Mouse (Mus musculus) forebrain, embryonic 15.5 days (tissue): ENCODE results near the gene Map2k5. TPM values are rescaled to one million over a fixed set of nuclear protein-coding genes. Genes with fewer than 3 reads are reported as not detected.
A peak's percentile ranks its signal among the peaks of the same experiment; 100 is the strongest.

Experiments used
- ATAC-seq: fragments of 200-750 bp; cut with Nextera tagmentation; replicated peaks from 2 replicates; pipeline ENCODE4 v1.8.0; 2017; ENCODE audit warnings: mild to moderate bottlenecking, moderate TSS enrichment, moderate library complexity
- H3K27ac ChIP-seq: fragments of 300-500 bp; sonication (generic); replicated peaks from 2 replicates; pipeline ENCODE4 v1.5.1; 2015; ENCODE audit warnings: mild to moderate bottlenecking, inconsistent platforms
- H3K27me3 ChIP-seq: fragments of 300-500 bp; sonication (generic); 2 replicates; pipeline ENCODE4 v1.6.1; 2015; ENCODE audit warnings: inconsistent platforms
- H3K36me3 ChIP-seq: fragments of 300-500 bp; sonication (generic); 2 replicates; pipeline ENCODE4 v1.6.1; 2015; ENCODE audit warnings: mild to moderate bottlenecking, inconsistent platforms
- H3K4me1 ChIP-seq: fragments of 300-500 bp; sonication (generic); 2 replicates; pipeline ENCODE4 v1.6.1; 2015; ENCODE audit warnings: inconsistent platforms
- H3K4me2 ChIP-seq: fragments of 300-500 bp; sonication (generic); replicated peaks from 2 replicates; pipeline ENCODE4 v1.6.1; 2015; ENCODE audit warnings: mild to moderate bottlenecking, inconsistent platforms
- H3K4me3 ChIP-seq: fragments of 300-500 bp; sonication (generic); 2 replicates; pipeline ENCODE4 v1.5.1; 2015; ENCODE audit warnings: mild to moderate bottlenecking, inconsistent platforms
- H3K9ac ChIP-seq: fragments of 300-500 bp; sonication (generic); replicated peaks from 2 replicates; pipeline ENCODE4 v1.6.1; 2015; ENCODE audit warnings: mild to moderate bottlenecking, inconsistent platforms
- H3K9me3 ChIP-seq: fragments of 300-500 bp; sonication (generic); 2 replicates; pipeline ENCODE4 v1.6.1; 2016; ENCODE audit warnings: inconsistent platforms
- WGBS: fragments of 180-500 bp; shearing (Covaris S2); methylation state at CpG from one replicate; pipeline ENCODE4 v1.1.7; 2015; ENCODE audit warnings: mixed read lengths; 5-methylcytosine and 5-hydroxymethylcytosine counted together
- polyA plus RNA-seq: library from polyadenylated mRNA; unstranded; fragments of >200 nt; fragmentation: Nextera tagmentation; extraction: Ambion mirVana; gene quantifications from 2 replicates; pipeline ENCODE4 v1.2.1, GENCODE M21; 2015

Map2k5 gene
- polyA plus RNA-seq, 1 experiment from 2014 or later, result 39.8 TPM

- no peak overlapping the region; the same call in 1 of the 2 replicates for H3K27ac ChIP-seq
- H3K4me3 ChIP-seq, result no peak overlapping the region
- H3K36me3 ChIP-seq, result no peaks in the 10 kb centered on the region
- no peaks in the 10 kb centered on the region for H3K9me3 ChIP-seq
- peak overlapping the region; percentile 25 for H3K4me2 ChIP-seq
- H3K27me3 ChIP-seq, result no peaks in the 10 kb centered on the region
- H3K4me1 ChIP-seq, result peaks cover 22% of the 10 kb centered on the region
- H3K9ac ChIP-seq, result no peak overlapping the region
- 5% methylated on average over 8 of the region's 8 CpGs for WGBS
- ATAC-seq, result no peak; the same call in 1 of the 2 replicates
Observed at GRCm38 (mm10) chr9:63197252-63197651, 180.4 kb downstream of the Map2k5 start.

GRCm38 (mm10) chr9:63196114-63196682, 181.5 kb downstream of the Map2k5 start:
- H3K36me3 ChIP-seq, result no peaks in the 10 kb centered on the region
- ATAC-seq, result no peak
- WGBS, result 59% methylated on average over 8 of the region's 8 CpGs
- H3K9me3 ChIP-seq, result no peaks in the 10 kb centered on the region
- no peak overlapping the region for H3K27ac ChIP-seq
- no peak overlapping the region for H3K4me2 ChIP-seq
- H3K4me1 ChIP-seq, result peaks cover 22% of the 10 kb centered on the region
- no peak overlapping the region for H3K4me3 ChIP-seq
- no peaks in the 10 kb centered on the region for H3K27me3 ChIP-seq
- H3K9ac ChIP-seq, result no peak overlapping the region

GRCm38 (mm10) chr9:63195523-63195922, 182.2 kb downstream of the Map2k5 start:
- no peak for ATAC-seq
- whole genome bisulfite sequencing, result 22% methylated on average over 4 of the region's 4 CpGs

GRCm38 (mm10) chr9:63194791-63195190, 182.9 kb downstream of the Map2k5 start:
- no peak overlapping the region for H3K4me2 ChIP-seq
- no peak for ATAC-seq
- H3K27me3 ChIP-seq, result no peaks in the 10 kb centered on the region
- H3K4me3 ChIP-seq, result no peak overlapping the region
- H3K9ac ChIP-seq, result no peak overlapping the region
- WGBS, result 51% methylated on average over 9 of the region's 9 CpGs
- H3K27ac ChIP-seq, result no peak overlapping the region
- no peaks in the 10 kb centered on the region for H3K36me3 ChIP-seq
- peaks cover 22% of the 10 kb centered on the region for H3K4me1 ChIP-seq
- H3K9me3 ChIP-seq, result no peaks in the 10 kb centered on the region

More at GRCm38 (mm10) chr9:63195523-63195922, 182.2 kb downstream of the Map2k5 start:
- Histone ChIP-seq H3K4me1 (peaks cover 22% of the 10 kb centered on the region), H3K9me3 (no peaks in the 10 kb centered on the region), H3K4me3 (no peak overlapping the region), H3K36me3 (no peaks in the 10 kb centered on the region), H3K27me3 (no peaks in the 10 kb centered on the region), H3K4me2 (no peak overlapping the region), H3K9ac (no peak overlapping the region), H3K27ac (no peak overlapping the region)

GRCm38 (mm10) chr9:63192809-63193208, 184.9 kb downstream of the Map2k5 start:
- Histone ChIP-seq H3K9me3 (no peaks in the 10 kb centered on the region), H3K27ac (no peak overlapping the region), H3K36me3 (no peaks in the 10 kb centered on the region), H3K4me2 (no peak overlapping the region), H3K4me3 (no peak overlapping the region), H3K4me1 (peaks cover 15% of the 10 kb centered on the region), H3K9ac (no peak overlapping the region), H3K27me3 (no peaks in the 10 kb centered on the region)
- WGBS, result 70% methylated on average over 4 of the region's 4 CpGs
- ATAC-seq, result no peak

- Histone ChIP-seq H3K27ac (no peak overlapping the region), H3K4me2 (no peak overlapping the region), H3K4me1 (peaks cover 20% of the 10 kb centered on the region), H3K9me3 (no peaks in the 10 kb centered on the region), H3K27me3 (peaks cover 4% of the 10 kb centered on the region; the same call in 1 of the 2 replicates), H3K9ac (no peak overlapping the region), H3K36me3 (no peaks in the 10 kb centered on the region), H3K4me3 (no peak overlapping the region)
- no peak for ATAC-seq
- 30% methylated on average over 7 of the region's 7 CpGs for WGBS
Observed at GRCm38 (mm10) chr9:63187310-63187709, 190.4 kb downstream of the Map2k5 start.

- Histone ChIP-seq H3K9ac (no peak overlapping the region), H3K27me3 (peaks cover 4% of the 10 kb centered on the region; the same call in 1 of the 2 replicates), H3K4me1 (peaks cover 33% of the 10 kb centered on the region), H3K9me3 (no peaks in the 10 kb centered on the region), H3K4me2 (no peak overlapping the region), H3K36me3 (no peaks in the 10 kb centered on the region), H3K27ac (no peak overlapping the region), H3K4me3 (no peak overlapping the region)
- ATAC-seq, result no peak
- WGBS, result 84% methylated on average over 7 of the region's 7 CpGs
Observed at GRCm38 (mm10) chr9:63185249-63185648, 192.5 kb downstream of the Map2k5 start.

- ATAC-seq, result no peak
- WGBS, result 67% methylated on average over 7 of the region's 7 CpGs
- Histone ChIP-seq H3K27me3 (peaks cover 12% of the 10 kb centered on the region; the same call in 1 of the 2 replicates), H3K4me1 (peaks cover 33% of the 10 kb centered on the region), H3K4me2 (no peak overlapping the region), H3K36me3 (no peaks in the 10 kb centered on the region; the same call in 1 of the 2 replicates), H3K9me3 (no peaks in the 10 kb centered on the region), H3K9ac (no peak overlapping the region), H3K4me3 (no peak overlapping the region), H3K27ac (no peak overlapping the region)
Observed at GRCm38 (mm10) chr9:63183864-63184263, 193.8 kb downstream of the Map2k5 start.

- no peaks in the 10 kb centered on the region; the same call in 1 of the 2 replicates for H3K36me3 ChIP-seq
- H3K9me3 ChIP-seq, result no peaks in the 10 kb centered on the region
- no peak overlapping the region for H3K9ac ChIP-seq
- 0 out of 2 replicates have a peak overlapping the region, but pooled peaks have one; percentile 1 for H3K4me2 ChIP-seq
- peaks cover 30% of the 10 kb centered on the region for H3K4me1 ChIP-seq
- no peak overlapping the region for H3K4me3 ChIP-seq
- peak overlapping the region; percentile 24 for H3K27ac ChIP-seq
- WGBS, result 6% methylated on average over 14 of the region's 14 CpGs
- ATAC-seq, result peak; percentile 67
- H3K27me3 ChIP-seq, result peaks cover 12% of the 10 kb centered on the region; the same call in 1 of the 2 replicates
Observed at GRCm38 (mm10) chr9:63182306-63182960, 195.3 kb downstream of the Map2k5 start.

- Histone ChIP-seq H3K27me3 (peaks cover 12% of the 10 kb centered on the region; the same call in 1 of the 2 replicates), H3K4me2 (0 out of 2 replicates have a peak overlapping the region, but pooled peaks have one; percentile 1), H3K27ac (peak overlapping the region; percentile 24; the same call in 1 of the 2 replicates), H3K4me1 (peaks cover 29% of the 10 kb centered on the region), H3K36me3 (no peaks in the 10 kb centered on the region; the same call in 1 of the 2 replicates), H3K9me3 (no peaks in the 10 kb centered on the region), H3K9ac (no peak overlapping the region), H3K4me3 (no peak overlapping the region)
- 15% methylated on average over 11 of the region's 11 CpGs for WGBS
- ATAC-seq, result 0 out of 2 replicates have a peak, but pooled peaks have one; percentile 41
Observed at GRCm38 (mm10) chr9:63181337-63182178, 196.1 kb downstream of the Map2k5 start.

- H3K27me3 ChIP-seq, result peaks cover 8% of the 10 kb centered on the region; the same call in 1 of the 2 replicates
- WGBS, result 94% methylated on average over 8 of the region's 8 CpGs
- ATAC-seq, result no peak
Observed at GRCm38 (mm10) chr9:63178296-63178695, 199.4 kb downstream of the Map2k5 start.

More at GRCm38 (mm10) chr9:63178296-63178695, 199.4 kb downstream of the Map2k5 start:
- H3K9me3 ChIP-seq, result no peaks in the 10 kb centered on the region
- H3K36me3 ChIP-seq, result no peaks in the 10 kb centered on the region; the same call in 1 of the 2 replicates
- peaks cover 26% of the 10 kb centered on the region for H3K4me1 ChIP-seq
- no peak overlapping the region for H3K27ac ChIP-seq
- H3K9ac ChIP-seq, result no peak overlapping the region
- H3K4me3 ChIP-seq, result no peak overlapping the region
- no peak overlapping the region for H3K4me2 ChIP-seq
